Mouse (Mus musculus) erythroblast, embryonic 14.5 days (primary cell): ENCODE data around the gene Sprr1a.

Experiments used
- GATA1 ChIP-seq: IDR thresholded peaks from 2 replicates; pipeline ENCODE4 v1.6.1; 2012; ENCODE audit warnings: low read length, inconsistent platforms, mixed read lengths
- TAL1 ChIP-seq: IDR thresholded peaks from 3 replicates; pipeline ENCODE4 v1.6.1; 2012; ENCODE audit warnings: low read length, inconsistent platforms, mixed read lengths

DNA sequence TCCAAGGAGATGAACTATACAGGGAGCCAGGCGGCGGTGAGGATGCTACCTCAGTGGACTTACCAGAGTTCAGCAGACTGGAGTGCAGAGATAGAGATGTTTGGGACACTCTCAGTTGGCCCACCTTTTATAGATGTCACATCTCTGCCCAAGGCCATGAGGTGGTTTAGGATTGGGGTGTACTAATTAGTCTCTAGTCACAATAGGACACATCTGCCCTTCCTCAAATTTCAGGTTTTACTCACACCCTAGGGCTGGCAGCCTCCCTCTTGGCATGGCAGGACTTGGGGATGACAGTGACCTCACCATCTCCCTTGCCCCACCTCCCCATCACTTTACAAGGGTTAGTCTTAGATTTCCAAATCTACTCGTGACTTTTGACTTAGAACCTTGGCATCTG, 48.7 kb upstream of the Sprr1a start, which contains the start of gene 2310046K23Rik:
- TF ChIP-seq GATA1 (no peak), TAL1 (no peak)
